Mouse (Mus musculus) CH12.LX (cell line): ENCODE measurements around the gene Popdc2. TPM values are rescaled to one million over a fixed set of nuclear protein-coding genes. Genes with fewer than 3 reads are reported as not detected.

Source experiments
- DNase-seq: peaks from one replicate; pipeline ENCODE4 v3.0.0-alpha.2; 2013; ENCODE audit errors: extremely low read depth
- H3K27ac ChIP-seq: 2 replicates; pipeline ENCODE4 v1.5.1; 2012; ENCODE audit warnings: low read depth, mild to moderate bottlenecking, control low read depth, moderate library complexity; ENCODE audit not compliant: insufficient read depth
- H3K27me3 ChIP-seq: replicated peaks from 2 replicates; pipeline ENCODE3; 2012; ENCODE audit warnings: inconsistent platforms
- H3K36me3 ChIP-seq, 2 experiments: replicated peaks in 1 of 2; 2 replicates each; pipeline versions ENCODE3 to v1.6.1; 2012; ENCODE audit warnings: inconsistent platforms in 1 of 2, low read length in 1 of 2, mild to moderate bottlenecking in 1 of 2, mixed read lengths in 1 of 2, moderate library complexity in 1 of 2; ENCODE audit not compliant: control insufficient read depth in 1 of 2, insufficient read depth in 1 of 2
- H3K4me1 ChIP-seq, 2 experiments: 2 replicates each; pipeline ENCODE4 v1.6.1; 2012; ENCODE audit warnings: inconsistent platforms in 1 of 2, moderate library complexity in 1 of 2; ENCODE audit not compliant: insufficient read depth in 2 of 2, control insufficient read depth in 1 of 2
- H3K4me2 ChIP-seq: 2 replicates; pipeline ENCODE4 v1.6.1; 2012; ENCODE audit warnings: low read depth, mild to moderate bottlenecking, control low read depth; ENCODE audit not compliant: poor library complexity, insufficient read depth, severe bottlenecking
- H3K4me3 ChIP-seq, 3 experiments: fragments of 150-350 bp in 1 of 3; sonication (generic) in 1 of 3; replicated peaks in 1 of 3; 2 replicates each; pipeline versions ENCODE3 to v1.5.1; 2011 to 2012; ENCODE audit warnings: low read depth in 2 of 3, low read length in 2 of 3, mild to moderate bottlenecking in 2 of 3, moderate library complexity in 2 of 3, control low read depth in 1 of 3, improper control_type of control experiment in 1 of 3, inconsistent platforms in 1 of 3, mixed read lengths in 1 of 3; ENCODE audit not compliant: poor library complexity in 1 of 3
- H3K79me2 ChIP-seq: replicated peaks from 2 replicates; pipeline ENCODE4 v1.6.1; 2012; ENCODE audit warnings: mild to moderate bottlenecking, moderate library complexity; ENCODE audit not compliant: control insufficient read depth, poor library complexity, insufficient read depth, severe bottlenecking; ENCODE audit errors: extremely low read depth
- H3K9ac ChIP-seq: 2 replicates; pipeline ENCODE4 v1.6.1; 2012; ENCODE audit warnings: low read depth, mild to moderate bottlenecking, control low read depth, moderate library complexity; ENCODE audit not compliant: insufficient read depth
- H3K9me3 ChIP-seq: replicated peaks from 2 replicates; pipeline ENCODE3; 2012; ENCODE audit warnings: low read length, inconsistent platforms, mixed read lengths
- BHLHE40 ChIP-seq: IDR thresholded peaks from 2 replicates; pipeline ENCODE4 v1.6.1; 2011; ENCODE audit warnings: mild to moderate bottlenecking, low read depth, low read length, improper control_type of control experiment
- CHD1 ChIP-seq: IDR thresholded peaks from 2 replicates; pipeline ENCODE4 v1.6.1; 2012; ENCODE audit warnings: low read depth, low read length, improper control_type of control experiment, inconsistent platforms
- CHD2 ChIP-seq: IDR thresholded peaks from 2 replicates; pipeline ENCODE4 v1.6.1; 2011; ENCODE audit warnings: low read length, improper control_type of control experiment
- CTCF ChIP-seq, 2 experiments: IDR thresholded peaks in 1 of 2; conservative IDR thresholded peaks in 1 of 2; 2 replicates each; pipeline ENCODE4 v1.5.1; 2011 to 2012; ENCODE audit warnings: low read depth in 2 of 2, low read length in 2 of 2, improper control_type of control experiment in 1 of 2, inconsistent platforms in 1 of 2, mild to moderate bottlenecking in 1 of 2, moderate library complexity in 1 of 2
- E2F4 ChIP-seq: IDR thresholded peaks from 2 replicates; pipeline ENCODE4 v1.6.1; 2011; ENCODE audit warnings: low read depth, low read length, improper control_type of control experiment; ENCODE audit not compliant: insufficient replicate concordance
- ELF1 ChIP-seq: IDR thresholded peaks from 2 replicates; pipeline ENCODE4 v1.6.1; 2014; ENCODE audit warnings: low read depth, mild to moderate bottlenecking, inconsistent platforms, low read length, improper control_type of control experiment
- EP300 ChIP-seq: IDR thresholded peaks from 2 replicates; pipeline ENCODE4 v1.6.1; 2011; ENCODE audit warnings: low read length, improper control_type of control experiment
- GABPA ChIP-seq: IDR thresholded peaks from 2 replicates; pipeline ENCODE4 v1.6.1; 2012; ENCODE audit warnings: low read depth, low read length, improper control_type of control experiment, inconsistent platforms; ENCODE audit not compliant: insufficient replicate concordance
- IRF4 ChIP-seq: IDR thresholded peaks from 2 replicates; pipeline ENCODE4 v1.6.1; 2014; ENCODE audit warnings: low read depth, mild to moderate bottlenecking, inconsistent platforms, low read length, improper control_type of control experiment
- JUN ChIP-seq: IDR thresholded peaks from 2 replicates; pipeline ENCODE4 v1.6.1; 2011; ENCODE audit warnings: low read depth, mild to moderate bottlenecking, low read length, improper control_type of control experiment, moderate library complexity; ENCODE audit not compliant: insufficient read depth
- JUND ChIP-seq: conservative IDR thresholded peaks from 2 replicates; pipeline ENCODE4 v1.6.1; 2011; ENCODE audit warnings: low read depth, low read length, improper control_type of control experiment
- KAT2A ChIP-seq: IDR thresholded peaks from 2 replicates; pipeline ENCODE4 v1.6.1; 2012; ENCODE audit warnings: low read length, improper control_type of control experiment, inconsistent platforms; ENCODE audit not compliant: insufficient replicate concordance
- MAFK ChIP-seq: IDR thresholded peaks from 2 replicates; pipeline ENCODE4 v1.6.1; 2011; ENCODE audit warnings: low read length, improper control_type of control experiment; ENCODE audit not compliant: insufficient replicate concordance
- MEF2A ChIP-seq: IDR thresholded peaks from 2 replicates; pipeline ENCODE4 v1.6.1; 2014; ENCODE audit warnings: low read depth, mild to moderate bottlenecking, inconsistent platforms, low read length, improper control_type of control experiment, borderline replicate concordance
- MXI1 ChIP-seq: IDR thresholded peaks from 2 replicates; pipeline ENCODE4 v1.6.1; 2011; ENCODE audit warnings: mild to moderate bottlenecking, low read depth, low read length, improper control_type of control experiment
- NELFE ChIP-seq: IDR thresholded peaks from 2 replicates; pipeline ENCODE4 v1.6.1; 2011; ENCODE audit warnings: low read depth, low read length, improper control_type of control experiment
- NRF1 ChIP-seq: IDR thresholded peaks from 2 replicates; pipeline ENCODE4 v1.6.1; 2014; ENCODE audit warnings: low read depth, mild to moderate bottlenecking, inconsistent platforms, low read length, improper control_type of control experiment, moderate library complexity
- POLR2A ChIP-seq: IDR thresholded peaks from 2 replicates; pipeline ENCODE4 v1.6.1; 2011; ENCODE audit warnings: low read depth, mild to moderate bottlenecking, improper control_type of control experiment, low read length
- POLR2AphosphoS2 ChIP-seq: IDR thresholded peaks from 2 replicates; pipeline ENCODE4 v1.6.1; 2011; ENCODE audit warnings: low read depth, low read length, improper control_type of control experiment
- RAD21 ChIP-seq: IDR thresholded peaks from 2 replicates; pipeline ENCODE4 v1.6.1; 2011; ENCODE audit warnings: low read depth, mild to moderate bottlenecking, low read length, improper control_type of control experiment, moderate library complexity
- USF1 ChIP-seq: IDR thresholded peaks from 2 replicates; pipeline ENCODE4 v1.6.1; 2014; ENCODE audit warnings: low read depth, mild to moderate bottlenecking, inconsistent platforms, low read length, improper control_type of control experiment
- USF2 ChIP-seq: conservative IDR thresholded peaks from 2 replicates; pipeline ENCODE4 v1.6.1; 2011; ENCODE audit warnings: low read depth, low read length, improper control_type of control experiment
- ZC3H11A ChIP-seq: IDR thresholded peaks from 2 replicates; pipeline ENCODE4 v1.6.1; 2012; ENCODE audit warnings: low read depth, mild to moderate bottlenecking, inconsistent platforms, low read length, improper control_type of control experiment
- ZMIZ1 ChIP-seq: IDR thresholded peaks from 2 replicates; pipeline ENCODE4 v1.6.1; 2012; ENCODE audit warnings: low read depth, mild to moderate bottlenecking, inconsistent platforms, low read length, improper control_type of control experiment
- ZNF384 ChIP-seq: IDR thresholded peaks from 2 replicates; pipeline ENCODE4 v1.6.1; 2012; ENCODE audit warnings: low read depth, low read length, improper control_type of control experiment, inconsistent platforms
- dilution Hi-C: fragments of 300-500 bp; cut with MboI; formaldehyde crosslinking; loops from 2 replicates; pipeline ENCODE4 v1.14.3; 2020; ENCODE audit warnings: low sequenced_read_pairs; ENCODE audit not compliant: extremely low pct_unique_long_range_greater_than_20kb, extremely low pct_ligation_motif_present
- in situ Hi-C: fragments of 300-500 bp; cut with MboI; formaldehyde crosslinking; loops from 3 replicates; pipeline ENCODE4 v1.14.3; 2019; ENCODE audit warnings: low sequenced_read_pairs, low pct_ligation_motif_present, low pct_unique_long_range_greater_than_20kb, mixed read lengths
- polyA plus RNA-seq: library from polyadenylated mRNA; unstranded; fragments of >175 nt; gene quantifications from 2 replicates; pipeline ENCODE4 v1.2.1, GENCODE M21; 2012; ENCODE audit warnings: low read depth; ENCODE audit not compliant: insufficient read length
- total RNA-seq, 2 experiments: library from RNA; depleted of rRNA; stranded (reverse); fragments of 300-350 nt in 1 of 2; fragments of >200 nt in 1 of 2; gene quantifications; 2 replicates each; pipeline ENCODE4 v1.2.3; 2012 to 2014

The Popdc2 gene
- total and polyA plus RNA-seq, 3 experiments = 0.17 to 3.6 (median 1.1) TPM

DNA sequence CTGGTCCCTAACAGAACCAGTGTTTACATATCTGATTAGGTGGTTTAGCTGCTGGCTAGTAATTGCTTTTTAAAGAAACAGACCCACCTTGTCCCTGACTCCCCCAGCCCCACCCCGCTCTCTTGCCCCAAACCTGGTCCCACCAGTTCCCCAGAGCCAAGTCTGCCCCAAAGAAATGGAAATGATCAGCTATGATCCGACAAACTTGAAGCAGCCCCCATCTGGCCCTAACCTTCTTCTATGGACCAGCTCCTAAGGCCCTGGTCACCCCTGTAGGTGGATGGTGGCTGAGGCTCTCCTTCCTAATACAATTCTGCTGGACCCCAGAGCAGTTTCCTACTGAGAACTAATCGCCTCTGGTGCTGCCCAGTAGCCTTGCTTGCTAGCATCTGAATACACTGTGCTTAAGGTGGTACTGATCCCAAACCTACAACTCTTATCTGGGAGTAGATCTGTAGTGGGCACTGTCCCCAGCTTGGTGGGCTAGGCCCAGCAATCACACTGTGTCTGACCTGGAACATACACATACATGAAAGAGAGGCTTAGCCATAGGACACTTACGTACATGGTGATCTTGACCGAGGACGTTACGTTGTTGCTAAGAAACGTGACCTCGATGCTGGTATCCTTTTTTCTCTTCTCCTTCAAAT, 38.4 kb downstream of the Popdc2 start:
- Histone ChIP-seq H3K79me2 (peaks cover 7% of the 10 kb centered on the region; the same call in 1 of the 2 replicates), H3K4me3 (no peak overlapping the region), H3K4me1 (peaks cover 47 to 92% of the 10 kb centered on the region in 2 experiments), H3K9me3 (no peaks in the 10 kb centered on the region), H3K27me3 (no peaks in the 10 kb centered on the region), H3K9ac (peak overlapping the region; percentile 75), H3K27ac (peak overlapping the region; percentile 97), H3K4me2 (peak overlapping the region; percentile 75), H3K36me3 (peaks cover 0 to 7% of the 10 kb centered on the region in 2 experiments)
- DNase-seq = no peak
- in situ Hi-C loops (loop anchor here (5.0 kb wide), 1 partner anchor 53 kb away; the partner anchor contains the start of genes Cox17 and Gm21987), dilution Hi-C loops (no loop called here)
- TF ChIP-seq GABPA = no peak
- no peak for TF ChIP-seq POLR2A
- TF ChIP-seq EP300 = no peak
- TF ChIP-seq CTCF (conservative IDR thresholded peaks at IDR 0.05 in 1 of 2, IDR thresholded peaks at IDR 0.05 in 1 of 2; ENCODE audit: low read depth in 2 of 2, low read length in 2 of 2) = no peak
- no peak for TF ChIP-seq KAT2A

DNA sequence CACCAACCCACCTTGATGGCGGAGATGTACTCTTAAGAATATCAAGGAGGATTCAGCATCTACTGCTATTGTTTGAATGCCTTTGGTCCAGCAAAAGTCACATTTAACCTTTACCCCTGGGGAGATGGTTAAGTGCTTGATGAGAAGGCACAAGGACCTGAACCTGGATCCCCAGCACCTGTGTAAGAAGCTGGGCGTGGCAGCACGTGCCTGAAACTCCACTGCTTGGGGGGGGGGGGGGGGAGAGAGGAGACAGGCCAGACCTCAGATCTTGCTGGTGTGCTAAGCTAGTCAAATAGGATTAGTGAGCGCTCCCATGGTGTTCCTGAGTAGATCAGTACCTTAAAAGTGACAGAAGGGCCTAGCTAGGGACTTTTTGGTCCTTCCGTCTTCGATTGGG, 39.5 kb downstream of the Popdc2 start:
- in situ Hi-C loops (loop anchor here (5.0 kb wide), 1 partner anchor 54 kb away; the partner anchor contains the start of genes Cox17 and Gm21987), dilution Hi-C loops (no loop called here)
- H3K36me3 ChIP-seq = peaks cover 0 to 7% of the 10 kb centered on the region in 2 experiments

More for the DNA sequence above, 39.5 kb downstream of the Popdc2 start:
- peaks cover 51 to 92% of the 10 kb centered on the region in 2 experiments for H3K4me1 ChIP-seq
- no peak for DNase-seq
- H3K27ac ChIP-seq = 0 out of 2 replicates have a peak overlapping the region, but pooled peaks have one; percentile 4
- 0 out of 2 replicates have a peak, but pooled peaks have one; percentile 17 for TF ChIP-seq CHD1
- TF ChIP-seq MXI1 = no peak
- TF ChIP-seq MAFK = no peak
- no peak for TF ChIP-seq RAD21
- no peak for TF ChIP-seq NELFE
- TF ChIP-seq POLR2A = 0 out of 2 replicates have a peak, but pooled peaks have one; percentile 20
- TF ChIP-seq POLR2AphosphoS2 = no peak
- TF ChIP-seq BHLHE40 = peak; percentile 76
- no peak for TF ChIP-seq JUND
- TF ChIP-seq NRF1 = no peak
- no peak for TF ChIP-seq USF1
- no peak for TF ChIP-seq USF2
- TF ChIP-seq ZMIZ1 = no peak
- TF ChIP-seq ZNF384 = no peak
- no peak for TF ChIP-seq MEF2A
- no peak for TF ChIP-seq CHD2
- TF ChIP-seq ELF1 = no peak
- no peak for TF ChIP-seq CTCF (conservative IDR thresholded peaks at IDR 0.05 in 1 of 2, IDR thresholded peaks at IDR 0.05 in 1 of 2; ENCODE audit: low read depth in 2 of 2, low read length in 2 of 2)
- no peak for TF ChIP-seq E2F4
- TF ChIP-seq EP300 = no peak
- no peak for TF ChIP-seq IRF4
- TF ChIP-seq ZC3H11A = no peak
- no peak for TF ChIP-seq KAT2A
- TF ChIP-seq JUN = no peak
- H3K4me3 ChIP-seq = no peak overlapping the region
- H3K9ac ChIP-seq = no peak overlapping the region
- H3K4me2 ChIP-seq = no peak overlapping the region
- peaks cover 9% of the 10 kb centered on the region; the same call in 1 of the 2 replicates for H3K79me2 ChIP-seq
- H3K27me3 ChIP-seq = no peaks in the 10 kb centered on the region
- no peaks in the 10 kb centered on the region for H3K9me3 ChIP-seq
